Mouse (Mus musculus) gastrocnemius, adult 8-10 months (tissue): Measurements from ENCODE around the gene Olfr473. TPM values are rescaled to one million over a fixed set of nuclear protein-coding genes. Genes with fewer than 3 reads are reported as not detected.
"Not testable (repeated sequence)": the region's sequence is repeated elsewhere in the genome, so short reads cannot be mapped to it uniquely, and the experiment has no call there.

Experiments used
- DNase-seq, 2 experiments: peaks; one replicate each; pipeline ENCODE4 v3.0.0; 2022; ENCODE audit warnings: low spot score in 2 of 2
- total RNA-seq, 4 experiments: library from RNA; stranded (reverse); gene quantifications; 2 replicates each; pipeline ENCODE4 v1.2.4; 2022

The Olfr473 gene
- not detected for total RNA-seq

DNA sequence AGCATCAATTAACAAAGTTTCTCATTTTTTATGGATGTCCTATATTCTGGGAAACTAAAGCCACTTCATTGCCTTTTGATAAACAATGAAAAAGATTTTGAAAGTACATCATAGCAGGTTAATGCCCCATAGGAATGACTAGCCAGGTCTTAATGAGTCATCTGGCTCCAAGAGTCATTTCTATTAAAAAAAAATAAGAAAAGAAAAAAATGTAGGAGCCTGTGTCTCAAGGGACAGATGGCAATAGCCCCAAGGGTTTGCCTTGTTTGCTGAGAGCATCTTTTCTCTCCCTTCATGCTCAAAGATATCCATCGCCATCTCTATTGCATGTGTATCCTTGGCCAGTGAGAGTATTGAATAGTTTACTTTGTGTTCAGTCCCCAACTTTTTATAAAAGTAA is at the start of gene Olfr473:
TSS of gene Olfr473 (plus strand) at position 301 of the 400 bp plus-strand sequence.
- no peak for DNase-seq

DNA sequence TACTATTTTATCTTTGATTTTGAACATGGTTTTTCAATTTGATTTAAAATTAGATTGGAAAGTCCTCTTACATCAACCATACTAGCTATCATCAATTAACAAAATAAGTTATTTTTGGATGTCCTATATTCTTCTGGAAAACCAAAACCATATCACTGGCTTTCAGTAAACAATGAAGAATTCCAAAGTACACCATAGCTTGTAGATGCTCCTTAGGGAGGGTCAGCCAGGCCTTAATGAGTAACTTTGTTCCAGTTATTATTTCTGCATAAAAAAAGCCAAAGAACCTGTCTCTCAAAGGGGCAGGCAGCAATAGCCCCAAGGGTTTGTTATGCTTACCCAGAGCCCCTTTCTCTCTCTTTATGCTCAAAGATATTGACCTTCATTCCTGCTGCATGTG is 32.6 kb upstream of the Olfr473 start, which contains the start of gene Olfr472:
TSS of gene Olfr472 (plus strand) at position 301 of the 400 bp plus-strand sequence.
- no peak for DNase-seq

DNA sequence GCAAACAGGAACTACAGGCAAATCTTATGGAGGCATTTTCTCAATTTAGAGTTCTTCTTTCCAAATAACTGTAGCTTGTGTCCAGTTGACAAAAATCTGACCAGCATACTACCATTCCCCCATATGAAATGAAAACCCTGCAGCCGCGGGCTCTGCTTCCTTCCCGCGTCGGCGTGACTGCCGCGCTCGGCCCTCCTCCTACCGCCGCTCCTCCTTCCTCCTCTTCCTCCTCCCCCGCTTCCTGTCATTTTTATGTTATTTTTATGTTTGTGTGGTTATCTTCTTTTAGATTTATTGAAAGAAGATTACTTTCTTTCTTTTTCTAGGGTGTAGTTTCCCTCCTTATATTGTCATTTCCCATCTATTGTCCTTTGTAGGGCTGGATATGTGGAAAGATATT is 22.3 kb downstream of the Olfr473 start:
- not testable (repeated sequence) for DNase-seq

DNA sequence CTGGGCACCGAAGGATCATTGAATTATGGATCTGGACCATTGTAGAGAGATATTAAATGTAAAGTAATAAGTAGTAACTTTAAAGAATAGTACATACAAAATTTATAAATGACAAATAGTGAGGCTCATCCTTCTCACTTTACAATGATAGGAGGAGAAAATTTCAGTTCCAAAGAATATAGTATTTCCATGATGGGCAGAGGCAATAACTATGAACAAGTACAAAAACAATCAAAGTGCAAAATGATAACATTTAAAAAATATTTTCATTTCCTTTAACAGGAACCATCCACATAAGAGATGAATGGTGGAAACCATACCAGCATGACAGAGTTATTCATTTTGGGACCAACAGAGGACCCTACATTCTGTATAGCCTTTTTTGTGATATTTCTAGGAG is 24.1 kb downstream of the Olfr473 start, which contains the start of gene Olfr474:
TSS of gene Olfr474 (plus strand) at position 301 of the 400 bp plus-strand sequence.
- no peak for DNase-seq

DNA sequence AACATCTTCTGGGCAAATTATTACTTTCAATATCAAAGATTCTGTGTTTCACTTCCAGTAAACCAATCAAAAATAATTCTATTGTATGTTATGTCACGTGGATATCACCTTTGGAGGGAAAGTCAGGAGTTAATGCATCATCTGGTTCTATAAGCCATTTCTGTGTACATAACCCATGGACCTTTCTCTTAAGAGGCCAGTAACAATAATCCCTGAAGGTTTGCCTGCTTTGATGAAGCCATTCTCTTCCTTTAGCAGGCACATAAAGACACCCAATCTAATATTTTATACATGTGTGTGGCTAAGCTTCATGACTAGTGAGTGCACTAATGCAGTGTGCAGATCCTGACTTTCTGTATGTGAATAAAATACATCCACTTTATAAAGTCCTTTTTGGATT is 34.3 kb downstream of the Olfr473 start, which contains the start of gene Olfr476:
TSS of gene Olfr476 (plus strand) at position 301 of the 400 bp plus-strand sequence.
- DNase-seq: no peak

Other genes with a start within 250 kb of the Olfr473 start
- gene Cyb5r2, start 172.4 kb upstream of the Olfr473 start, total RNA-seq: under 1 TPM in 2 of 4 experiments, not detected in 2; 0.25 to 0.36 TPM
- not detected for gene Ovch2, start 129.2 kb upstream of the Olfr473 start, total RNA-seq
- not detected for gene Olfr467, start 118.2 kb upstream of the Olfr473 start, total RNA-seq
- gene Olfr469, start 104.9 kb upstream of the Olfr473 start, total RNA-seq: not detected
- not detected for gene Olfr470, start 83.0 kb upstream of the Olfr473 start, total RNA-seq
- not detected for gene Olfr472, start 32.5 kb upstream of the Olfr473 start, total RNA-seq
- not detected for gene Olfr474, start 24.2 kb downstream of the Olfr473 start, total RNA-seq
- gene Olfr476, start 34.4 kb downstream of the Olfr473 start, total RNA-seq: not detected
- not detected for gene Olfr477, start 56.2 kb downstream of the Olfr473 start, total RNA-seq
- gene Olfr478, start 103.5 kb downstream of the Olfr473 start, total RNA-seq: not detected
- gene Olfr479, start 120.2 kb downstream of the Olfr473 start, total RNA-seq: not detected
- not detected for gene Olfr480, start 136.9 kb downstream of the Olfr473 start, total RNA-seq
- gene Olfr481, start 149.4 kb downstream of the Olfr473 start, total RNA-seq: not detected
- under 1 TPM; 0.46 to 0.88 (median 0.60) TPM for gene Olfr482, start 167.1 kb downstream of the Olfr473 start, total RNA-seq
- gene Olfr483, start 170.4 kb downstream of the Olfr473 start, total RNA-seq: not detected
- not detected for gene Olfr484, start 197.0 kb downstream of the Olfr473 start, total RNA-seq
- gene Olfr485, start 229.4 kb downstream of the Olfr473 start, total RNA-seq: not detected
- gene Olfr486, start 242.3 kb downstream of the Olfr473 start, total RNA-seq: not detected